Mouse (Mus musculus) forelimb bud, embryonic 11.5 days (tissue): ENCODE data around the gene Slfn3.
"Not testable (repeated sequence)": the region's sequence is repeated elsewhere in the genome, so short reads cannot be mapped to it uniquely, and the experiment has no call there.

Source experiments
- DNase-seq: peaks from one replicate; pipeline ENCODE4 v3.0.0-alpha.2; 2012; ENCODE audit warnings: low read depth, low spot score

Slfn3 gene

DNA sequence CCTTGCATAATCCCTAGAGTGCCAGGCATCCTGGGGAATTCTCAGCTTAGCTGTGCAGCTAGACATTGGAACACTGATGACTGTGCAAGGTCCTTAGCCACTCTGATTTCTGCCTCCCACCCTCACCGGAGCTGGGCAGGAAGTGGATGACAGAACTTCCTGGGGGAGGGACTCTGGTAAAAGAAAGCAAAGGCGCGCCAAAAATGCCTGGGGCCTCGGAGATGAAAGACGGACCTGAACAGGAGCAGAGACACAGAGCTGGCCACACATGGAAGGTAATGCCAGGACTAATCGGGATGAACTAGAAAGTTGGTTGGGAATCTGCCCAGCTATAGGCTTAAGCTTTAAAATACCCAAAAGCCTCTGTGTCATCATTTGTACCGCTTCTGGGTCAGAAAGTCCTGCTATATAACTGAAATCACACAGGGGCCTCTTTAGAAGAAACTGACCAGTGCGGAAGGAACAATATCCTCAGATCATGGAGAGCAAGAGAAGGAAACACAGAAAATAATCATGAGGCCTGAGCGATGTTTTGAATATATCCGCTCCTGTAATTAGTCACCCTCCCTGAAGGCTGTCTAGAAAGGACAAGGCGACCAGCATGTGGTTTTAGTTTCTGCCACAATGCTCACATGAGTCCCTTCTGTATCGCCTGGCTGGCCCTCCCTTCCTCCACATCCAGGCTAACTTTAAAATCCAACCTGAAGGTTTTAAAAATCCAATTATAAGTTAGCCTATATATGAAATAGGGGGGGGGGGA lies at the start of gene Slfn3:
Gene Slfn3 (plus strand): TSS at position 197 of the 760 bp plus-strand sequence.
- DNase-seq = no peak

DNA sequence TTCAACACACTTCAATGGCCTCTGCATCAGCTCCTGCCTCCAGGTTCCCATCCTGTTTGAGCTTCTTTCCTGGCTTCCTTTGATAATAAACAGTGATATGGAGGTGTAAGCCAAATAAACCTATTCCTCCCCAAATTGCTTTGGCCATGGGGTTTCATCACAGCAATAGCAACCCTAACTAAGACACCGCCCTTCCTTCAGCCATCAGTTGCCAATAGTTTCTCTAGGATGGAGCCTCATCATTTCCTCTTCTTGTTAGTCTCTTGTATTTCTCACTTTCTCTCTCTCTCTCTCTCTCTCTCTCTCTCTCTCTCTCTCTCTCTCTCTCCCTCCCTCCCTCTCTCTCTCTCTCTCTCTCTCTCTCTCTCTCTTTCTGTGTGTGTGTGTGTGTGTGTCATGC lies 42.2 kb upstream of the Slfn3 start:
- DNase-seq = not testable (repeated sequence)

DNA sequence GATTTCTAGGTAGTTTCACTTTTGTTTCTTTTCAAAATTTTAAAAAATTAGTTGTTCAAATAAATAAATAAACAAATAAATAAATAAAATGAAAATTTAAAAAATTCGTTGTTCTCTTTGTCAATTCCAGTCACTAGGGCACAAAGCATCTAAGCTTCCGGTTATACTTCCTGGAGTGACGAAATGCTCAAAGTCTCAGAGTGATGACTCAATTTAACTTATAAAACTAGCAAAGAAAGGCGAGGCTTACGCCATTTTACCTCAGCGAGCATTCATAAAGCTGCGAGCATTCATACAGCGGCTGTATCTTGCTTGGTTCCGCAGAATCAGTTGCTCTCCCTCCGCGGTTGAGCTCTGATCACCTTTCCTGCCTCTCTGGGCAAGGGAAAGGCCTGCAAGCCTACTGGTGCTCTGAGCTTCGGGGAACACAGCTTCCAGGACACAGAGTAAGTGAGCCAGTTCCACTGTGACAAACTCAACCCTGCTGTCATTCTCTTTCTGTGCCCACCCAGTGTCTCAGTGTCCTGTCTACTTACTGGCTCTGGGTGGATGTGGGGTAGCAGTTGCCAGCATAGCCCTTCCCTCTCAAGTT lies 16.1 kb upstream of the Slfn3 start, which contains the start of gene Slfn4:
Gene Slfn4 (plus strand): TSS at position 239 of the 592 bp plus-strand sequence.
- no peak for DNase-seq

DNA sequence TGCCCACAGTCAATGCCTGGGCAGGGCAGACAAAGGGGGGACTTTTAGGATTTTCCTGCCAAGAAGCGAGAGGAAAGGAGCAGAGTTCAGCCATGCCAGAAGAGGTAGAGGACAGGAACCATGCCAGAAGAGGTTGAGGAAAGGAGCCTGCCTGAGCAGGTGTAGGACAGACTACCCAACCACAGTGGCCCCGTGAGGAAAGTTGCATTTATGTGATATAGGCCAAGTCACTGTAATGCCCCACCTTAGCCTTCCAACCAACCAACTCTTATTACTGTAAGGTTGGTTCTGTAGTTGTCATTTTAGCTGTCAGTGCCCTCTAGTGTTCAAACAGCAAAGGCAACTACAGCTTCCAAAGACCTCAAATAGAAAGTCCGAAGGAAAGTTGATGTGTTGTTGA lies 871 bp downstream of the Slfn3 start:
- peak; percentile 16 for DNase-seq

DNA sequence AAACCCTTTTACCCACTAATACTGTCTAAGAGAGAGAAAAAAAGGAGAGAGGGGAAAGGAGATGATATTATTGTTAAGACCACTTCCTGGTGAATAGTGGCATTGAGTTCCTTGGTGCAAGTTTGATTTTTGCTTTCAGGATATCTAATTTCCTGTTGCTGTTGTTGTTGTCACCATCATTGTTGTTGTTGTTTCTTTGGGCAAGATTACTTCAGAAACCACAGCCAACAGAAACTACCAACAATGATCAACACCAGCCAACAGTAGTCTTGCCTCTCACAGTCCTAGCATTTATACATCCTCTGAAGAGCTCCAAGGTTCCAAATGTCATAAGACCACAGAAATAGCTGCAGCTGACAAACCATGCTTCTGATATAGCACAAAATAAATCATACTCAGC lies 13.9 kb downstream of the Slfn3 start:
- no peak for DNase-seq

DNA sequence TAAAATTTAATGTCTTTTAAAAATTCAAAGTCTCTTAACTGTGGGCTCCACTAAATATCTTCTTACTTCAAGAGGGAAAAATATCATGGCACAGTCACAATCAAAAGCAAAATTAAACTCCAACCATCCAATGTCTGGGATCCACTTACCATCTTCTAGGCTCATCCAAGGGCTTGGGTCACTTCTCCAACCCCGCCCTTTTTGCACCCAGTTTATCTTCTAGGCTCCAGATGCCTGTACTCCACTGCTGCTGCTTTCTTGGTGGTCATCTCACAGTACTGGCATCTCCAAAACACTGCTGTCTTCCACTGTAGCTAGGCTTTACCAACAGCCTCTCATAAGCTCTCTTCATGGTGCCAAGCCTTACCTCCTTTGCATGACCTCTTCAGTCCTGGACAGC lies 25.0 kb downstream of the Slfn3 start:
- no peak for DNase-seq

DNA sequence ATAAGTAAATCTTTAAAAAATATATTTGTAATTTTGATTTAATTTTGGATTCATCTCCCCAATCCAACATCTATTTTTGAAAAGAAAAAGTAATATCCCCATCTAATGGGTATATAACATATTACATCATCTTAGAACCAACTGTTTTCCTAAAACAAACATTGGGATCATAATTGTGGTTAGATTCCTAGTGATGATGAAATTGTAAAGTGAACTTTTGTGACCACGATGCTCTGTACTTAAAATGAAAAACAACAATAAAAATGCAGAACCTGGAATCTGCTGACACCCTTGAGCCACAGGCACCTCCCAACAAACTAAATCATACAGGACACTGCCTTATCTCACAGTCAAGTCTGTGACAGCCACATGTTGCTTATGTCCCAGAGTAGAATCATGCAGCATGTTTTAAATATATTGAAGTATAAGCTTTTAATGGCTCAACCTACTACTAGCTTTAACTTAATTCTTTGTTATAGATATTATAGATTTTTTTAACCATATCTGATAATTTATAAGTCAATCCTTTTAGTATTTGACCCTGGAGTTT lies 30.3 kb downstream of the Slfn3 start:
- DNase-seq = no peak

DNA sequence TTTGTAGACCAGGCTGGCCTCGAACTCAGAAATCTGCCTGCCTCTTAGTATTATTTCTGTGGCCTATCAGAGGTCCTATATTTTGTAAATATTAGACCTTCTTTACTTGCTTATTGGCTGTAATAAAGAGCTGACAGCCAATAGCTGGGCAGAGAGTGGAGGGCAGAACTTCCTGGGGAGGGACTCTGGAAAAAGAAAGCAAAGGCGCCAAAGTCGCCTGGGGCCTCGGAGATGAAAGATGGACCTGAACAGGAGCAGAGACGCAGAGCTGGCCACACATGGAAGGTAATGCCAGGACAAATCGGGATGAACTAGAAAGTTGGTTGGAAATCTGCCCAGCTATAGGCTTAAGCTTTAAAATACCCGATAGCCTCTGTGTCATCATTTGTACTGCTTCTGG lies 32.2 kb downstream of the Slfn3 start:
- DNase-seq = no peak

DNA sequence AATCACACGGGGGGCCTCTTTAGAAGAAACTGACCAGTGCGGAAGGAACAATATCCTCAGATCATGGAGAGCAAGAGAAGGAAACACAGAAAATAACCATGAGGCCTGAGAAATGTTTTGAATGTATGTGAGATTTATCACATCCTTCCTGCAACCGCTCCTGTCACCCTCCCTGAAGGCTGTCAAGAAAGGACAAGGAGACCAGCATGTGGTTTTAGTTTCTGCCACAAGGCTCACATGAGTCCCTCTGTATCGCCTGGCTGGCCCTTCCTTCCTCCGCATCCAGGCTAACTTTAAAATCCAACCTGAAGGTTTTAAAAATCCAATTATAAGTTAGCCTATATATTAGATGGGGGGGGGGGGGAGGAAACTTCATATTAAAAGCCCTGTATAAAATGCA lies 32.7 kb downstream of the Slfn3 start:
- not testable (repeated sequence) for DNase-seq

DNA sequence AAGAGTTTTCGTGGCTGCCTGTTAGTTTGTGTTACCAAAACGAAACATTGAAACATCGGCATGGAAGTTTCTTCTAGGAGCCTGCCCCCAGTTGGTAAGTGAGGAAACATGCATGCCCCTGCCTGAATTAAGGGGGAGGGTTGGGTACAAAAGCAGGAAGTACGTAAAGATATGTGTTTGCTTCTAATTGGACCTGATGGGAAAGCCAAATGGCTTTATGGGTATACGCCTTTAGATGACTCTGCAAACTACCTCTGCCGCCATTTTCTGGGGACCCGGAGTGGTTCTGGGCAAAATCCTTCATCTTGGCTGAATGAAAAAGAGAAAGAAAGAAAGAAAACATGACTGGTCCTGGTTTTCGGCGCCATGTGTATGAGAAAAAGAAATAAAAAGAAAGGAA lies 33.1 kb downstream of the Slfn3 start:
- no peak for DNase-seq

DNA sequence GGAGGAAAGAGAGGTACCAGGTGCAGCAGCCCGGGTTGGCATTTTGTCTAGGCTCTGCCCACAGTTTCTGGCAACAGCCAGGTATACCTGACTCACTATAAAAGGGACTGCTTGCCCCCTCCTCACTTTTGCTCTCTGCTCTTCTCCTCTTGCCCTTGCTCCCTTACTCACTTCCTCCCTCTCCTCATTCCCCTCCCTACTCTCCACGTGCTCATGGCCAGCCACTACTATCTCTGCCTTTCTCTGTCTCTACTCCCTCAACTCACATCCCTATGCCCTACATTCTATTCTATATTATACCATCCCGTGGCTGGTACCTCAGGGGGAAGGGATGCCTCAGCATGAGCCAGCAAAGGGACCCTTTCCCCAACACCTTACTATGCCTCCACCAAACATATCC lies 33.6 kb downstream of the Slfn3 start:
- DNase-seq = no peak

DNA sequence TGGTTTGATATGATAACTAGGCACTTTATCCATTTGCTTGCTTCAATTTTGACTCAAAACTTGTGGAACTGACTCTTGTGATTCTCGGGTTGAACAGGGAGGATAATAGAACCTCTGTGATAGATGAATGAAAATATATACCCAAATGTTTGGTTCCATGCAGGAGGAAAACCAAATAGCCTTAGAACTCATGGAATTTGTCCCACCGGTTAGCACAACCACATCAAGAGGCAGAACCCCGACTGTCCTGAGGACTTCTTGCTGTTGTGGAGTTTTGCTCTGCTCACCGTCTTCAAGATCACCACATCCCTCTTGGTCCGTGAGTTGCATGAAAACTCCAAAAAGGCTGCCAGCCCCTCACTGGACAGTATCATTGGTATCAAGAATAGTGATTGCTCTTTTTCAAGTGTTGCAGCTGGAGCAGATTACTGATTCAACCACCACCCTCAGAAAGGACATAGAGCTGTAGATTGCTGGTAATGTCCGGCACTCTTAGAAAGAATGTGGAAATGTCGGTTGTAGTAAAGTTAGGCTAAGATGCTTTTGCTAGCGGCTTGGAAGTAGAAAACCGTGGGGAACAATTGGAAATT lies 34.3 kb downstream of the Slfn3 start:
- no peak for DNase-seq

DNA sequence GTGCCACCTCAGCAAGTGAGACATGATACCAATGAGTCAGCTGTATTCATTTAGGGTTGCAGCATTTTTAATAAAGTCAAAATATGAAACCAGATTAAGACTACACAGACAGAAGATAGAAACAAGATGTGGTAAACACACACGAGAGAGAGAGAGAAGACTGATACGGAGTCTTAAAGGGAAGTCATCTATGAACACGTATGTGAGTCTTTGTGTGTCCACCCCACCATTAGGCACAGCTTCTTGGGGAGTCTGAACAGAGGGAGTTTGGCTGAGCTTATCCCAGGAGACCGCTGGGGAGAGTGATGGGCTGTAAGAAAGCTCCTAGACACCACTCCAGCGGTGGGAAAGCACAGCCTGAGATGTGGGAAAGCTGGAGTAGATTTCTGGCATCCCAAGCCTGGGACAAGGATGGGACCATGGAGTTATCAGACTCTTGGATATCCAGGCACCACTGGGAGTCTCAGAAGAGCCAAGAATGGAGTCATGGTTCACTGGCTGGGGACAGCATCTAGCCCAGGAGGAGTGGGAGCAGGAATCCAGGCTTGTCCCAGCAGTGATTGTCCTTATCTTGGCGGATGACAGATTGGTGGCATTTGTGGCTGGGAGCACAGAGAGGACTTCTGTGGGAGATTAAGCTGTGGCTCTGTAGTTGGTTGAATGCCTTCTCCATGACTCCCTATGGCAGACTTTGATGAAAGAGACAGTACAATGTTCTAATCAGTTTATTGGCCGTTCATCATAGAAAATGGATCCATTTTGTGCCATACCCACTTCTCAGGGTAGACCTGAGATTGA lies 37.0 kb downstream of the Slfn3 start:
- DNase-seq = no peak

DNA sequence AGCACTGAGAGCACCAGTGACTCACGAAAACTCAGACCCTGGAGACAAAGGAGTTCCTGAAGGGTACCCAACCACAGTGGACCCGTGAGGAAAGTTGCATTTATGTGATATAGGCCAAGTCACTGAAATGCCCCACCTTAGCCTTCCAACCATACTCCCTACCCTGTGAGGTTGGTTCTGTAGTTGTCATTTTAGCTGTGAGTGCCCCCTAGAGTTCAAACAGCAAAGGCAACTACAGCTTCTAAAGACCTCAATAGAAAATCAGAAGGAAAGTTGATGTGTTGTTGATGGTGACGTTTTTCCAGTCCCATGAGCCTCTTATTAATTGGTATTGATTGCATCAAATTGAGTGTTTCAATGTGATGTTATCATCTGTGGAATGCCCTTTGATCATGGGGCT lies 39.8 kb downstream of the Slfn3 start:
- no peak for DNase-seq

DNA sequence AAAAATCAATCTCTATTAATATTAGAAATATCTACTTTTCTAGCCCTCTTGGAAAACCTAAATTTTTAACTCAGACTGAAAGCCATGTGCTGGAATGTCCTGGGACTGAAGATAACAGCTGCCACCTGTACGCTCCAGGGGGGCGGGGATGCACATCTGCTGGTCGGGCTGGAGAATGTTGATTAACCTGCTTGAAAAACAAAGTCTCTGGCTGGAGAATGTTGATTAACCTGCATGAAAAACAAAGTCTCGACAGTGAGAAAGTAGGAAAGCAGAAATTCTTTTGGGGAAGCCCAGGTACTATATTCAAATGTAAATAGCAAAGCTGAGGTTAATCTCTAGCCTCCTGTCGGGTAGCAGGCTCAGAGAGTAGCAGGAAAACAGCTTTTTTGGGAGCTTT lies 42.5 kb downstream of the Slfn3 start:
- DNase-seq = peak; percentile 9

DNA sequence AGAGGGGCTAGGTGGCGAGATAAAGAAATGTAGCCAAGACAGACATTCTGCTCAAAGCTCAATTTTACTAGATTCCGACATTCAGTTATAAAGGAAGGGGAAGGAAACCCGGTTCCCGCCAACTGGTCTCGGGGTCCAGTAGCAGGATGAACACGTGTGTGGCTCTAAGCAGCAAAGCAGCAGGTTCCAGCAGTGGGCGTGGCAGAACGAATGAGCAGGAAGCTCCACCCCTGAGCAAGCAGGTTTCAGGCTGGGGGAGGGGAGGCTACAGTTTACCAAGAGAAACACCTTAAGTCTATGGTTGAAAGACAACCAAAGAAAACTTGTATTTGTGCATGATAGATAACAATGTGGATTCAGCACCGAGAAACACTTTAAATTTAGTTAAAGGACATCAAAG lies 46.3 kb downstream of the Slfn3 start:
- not testable (repeated sequence) for DNase-seq

DNA sequence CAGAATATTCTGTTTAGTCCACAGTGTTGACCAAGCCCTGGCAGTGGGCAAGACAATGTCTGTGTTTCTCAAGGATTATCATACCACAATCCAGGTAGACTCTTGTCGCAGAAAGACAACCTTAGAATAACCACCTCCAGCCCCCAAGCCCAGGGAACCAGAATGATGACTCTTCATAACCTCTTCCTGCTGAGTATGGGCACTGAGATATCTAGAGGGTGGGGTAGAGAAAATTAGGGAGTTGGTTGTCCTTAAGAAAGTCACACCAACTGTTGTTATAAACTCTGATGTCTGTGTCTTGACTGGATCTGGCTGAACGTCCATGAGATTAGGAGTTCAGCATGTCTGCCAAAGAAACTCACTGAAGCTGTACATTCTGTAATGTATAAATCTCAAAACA lies 47.3 kb downstream of the Slfn3 start:
- DNase-seq = no peak

DNA sequence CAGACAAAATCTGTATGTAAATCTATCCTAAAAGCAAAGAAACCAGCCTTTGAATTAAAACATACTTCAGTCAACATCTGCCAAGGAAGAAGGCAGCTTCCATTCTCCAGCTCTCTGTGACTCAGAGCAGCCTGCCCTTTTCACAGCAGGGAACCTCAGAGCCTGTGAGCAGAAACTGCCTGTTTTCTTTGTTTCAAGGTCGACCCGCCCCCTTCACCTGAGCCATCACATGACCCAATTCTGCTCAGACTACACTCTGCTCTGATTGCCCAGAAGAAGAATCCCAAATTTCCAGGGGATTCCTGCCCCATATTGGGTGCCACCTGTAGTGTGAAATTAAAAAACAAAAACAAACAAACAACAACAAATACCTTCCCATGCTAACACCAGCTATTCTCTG lies 48.7 kb downstream of the Slfn3 start:
- no peak for DNase-seq

DNA sequence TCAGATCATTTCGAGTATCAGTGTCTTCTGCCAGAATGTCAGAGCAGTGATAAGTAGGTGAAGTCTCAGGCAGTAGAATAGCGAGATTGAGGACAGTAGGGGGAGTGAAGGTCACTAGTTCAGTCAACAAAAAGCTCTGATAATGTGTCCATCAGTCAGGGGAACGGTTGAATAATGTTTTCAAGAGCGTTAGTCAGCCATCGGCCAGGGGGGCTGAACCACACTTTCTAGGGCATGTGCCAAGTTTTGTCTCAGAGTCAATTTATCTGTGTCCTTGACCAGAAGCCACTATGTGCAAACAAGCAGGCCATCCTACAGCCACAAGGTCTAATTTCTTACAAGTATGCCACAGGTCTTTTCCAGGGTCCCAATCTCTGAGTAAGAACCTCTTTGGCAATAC lies 66.1 kb downstream of the Slfn3 start:
- not testable (repeated sequence) for DNase-seq

DNA sequence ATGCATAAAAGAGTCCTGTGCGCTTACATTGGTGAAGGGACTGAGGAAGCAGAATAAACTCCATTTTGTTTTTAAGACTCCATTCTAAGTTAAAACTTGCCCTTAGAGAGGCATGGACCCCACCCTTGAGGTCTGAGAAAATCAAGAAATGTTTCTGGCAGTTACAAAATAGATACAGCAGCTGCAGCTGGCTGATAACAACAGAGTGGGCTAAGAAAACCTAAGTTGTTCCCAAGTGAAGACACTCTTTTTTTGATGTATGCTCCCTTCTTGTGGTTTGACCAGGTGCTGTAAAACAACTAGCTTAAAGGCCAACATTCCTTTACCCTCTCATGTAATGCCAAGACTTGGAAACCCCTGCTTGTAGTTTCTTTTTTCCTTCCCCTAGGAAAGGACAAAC lies 71.5 kb downstream of the Slfn3 start:
- no peak for DNase-seq

DNA sequence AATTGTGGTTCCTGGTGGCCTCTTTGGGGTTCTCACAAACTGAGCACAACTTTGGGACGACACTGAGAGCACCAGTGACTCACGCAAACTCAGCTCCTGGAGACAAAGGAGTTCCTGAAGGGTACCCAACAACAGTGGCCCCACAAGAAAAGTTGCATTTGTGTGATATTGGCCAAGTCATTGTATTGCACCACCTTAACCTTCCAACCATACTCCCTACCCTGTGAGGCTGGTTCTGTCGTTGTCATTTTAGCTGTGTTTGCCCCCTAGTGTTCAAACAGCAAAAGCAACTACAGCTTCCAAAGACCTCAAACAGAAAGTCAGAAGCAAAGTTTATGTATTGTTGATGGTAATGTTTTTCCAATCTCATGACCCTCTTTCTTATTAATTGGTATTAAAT lies 72.0 kb downstream of the Slfn3 start:
- DNase-seq = peak; percentile 9
